ENCODE assay signal across 10 mouse cellular contexts in the genomic region with DNA sequence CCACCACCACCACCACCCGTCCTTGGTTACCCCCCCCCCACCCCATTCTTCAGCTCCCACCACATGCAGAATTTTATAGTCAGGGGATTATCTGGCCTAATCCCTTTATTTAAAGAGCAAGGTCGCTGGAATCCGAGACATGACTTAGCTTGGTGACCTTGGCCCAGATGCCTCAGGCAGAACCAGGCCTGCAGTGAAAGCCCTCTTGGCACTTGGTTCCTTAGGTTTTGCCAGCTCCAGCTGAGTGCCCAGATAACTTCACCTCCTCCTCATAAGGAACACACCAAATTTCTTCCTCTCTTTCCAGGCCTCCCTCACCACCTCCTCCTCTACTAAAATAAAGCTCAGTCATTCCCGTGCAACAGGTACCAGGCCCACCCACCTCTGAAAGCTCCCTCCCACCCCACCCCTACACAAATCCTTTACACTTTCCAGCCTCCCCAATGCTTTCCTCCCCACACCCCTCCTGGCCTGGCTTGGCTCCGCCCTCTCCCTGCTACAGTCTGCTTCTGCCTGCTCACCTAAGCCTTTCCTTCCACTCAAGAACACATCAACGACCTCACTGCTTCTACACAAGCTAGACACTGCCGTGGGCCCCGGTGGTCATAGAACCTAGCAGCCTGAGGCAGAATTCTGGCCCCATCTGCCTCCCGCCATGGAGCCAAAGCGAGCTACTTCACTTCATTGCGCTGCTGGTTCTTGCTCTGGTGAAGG.
DNase-seq lines count a peak whose midpoint lies in the region; TF ChIP-seq lines count a peak whose summit lies in the region.
"Had no signal": no experiment of that assay in that cellular context is flagged by ENCODE, and none has a peak within 500 bp of the region (broad histone marks: within the 10 kb centered on the region; RNA-seq: fewer than 3 reads in every experiment).

No protein-coding gene starts in this region.

- H3K79me2 ChIP-seq in heart, adult 2 months (replicated peaks; ENCODE audit: control insufficient read depth, insufficient read depth, low read length) = no peaks in the 10 kb centered on the region

- no peaks in the 10 kb centered on the region for H3K36me3 ChIP-seq in heart, adult 2 months (ENCODE audit: control insufficient read depth, insufficient read depth, low read length)

- no peak for TF ChIP-seq POLR2A in heart, adult 2 months (IDR thresholded peaks at IDR 0.05; ENCODE audit: insufficient read depth, low read depth, low read length)

- no peak for TF ChIP-seq EP300 in heart, adult 2 months (IDR thresholded peaks at IDR 0.05; ENCODE audit: insufficient read depth, low read depth, low read length)

- TF ChIP-seq CTCF in heart, adult 2 months (IDR thresholded peaks at IDR 0.05) = no peak

- intact Hi-C loops in heart, adult 2 months (cut with DNase I) = loop anchor here (5.0 kb wide), 1 partner anchor 47 kb away; no protein-coding TSS in a partner anchor
- intact Hi-C loops in heart, postnatal 25 days (cut with DNase I) = loop anchor here (5.0 kb wide), 1 partner anchor 132 kb away; a partner anchor contains a TSS
- intact Hi-C loops in heart, postnatal 10 days (cut with DNase I) = loop anchor here (5.0 kb wide), 1 partner anchor 158 kb away; no protein-coding TSS in a partner anchor

- no peak overlapping the region for H3K9ac ChIP-seq in heart, adult 2 months (ENCODE audit: low read depth, low read length)

- peaks cover 10% of the 10 kb centered on the region for H3K4me1 ChIP-seq in heart, adult 2 months (ENCODE audit: control insufficient read depth, insufficient read depth, low read length)

- 65% methylated on average over 11 of the region's 11 CpGs for WGBS in heart, adult 2 months

- no peaks in the 10 kb centered on the region for H3K27me3 ChIP-seq in heart, adult 2 months (ENCODE audit: control insufficient read depth, insufficient read depth, low read length)
- H3K27me3 ChIP-seq: CH12.LX had no signal

- no peak overlapping the region for H3K4me3 ChIP-seq in heart, adult 2 months

- peak overlapping the region; percentile 33 for H3K27ac ChIP-seq in heart, adult 2 months

- DNase-seq in heart, adult 2 months = peak in 1 of 2 experiments; percentile 71
- no peak for DNase-seq in heart, postnatal 25 days (ENCODE audit: low spot score)
- DNase-seq in retina, postnatal 7 days (ENCODE audit: low read depth, low spot score) = peak; percentile 8
- DNase-seq in retina, postnatal 1 day = no peak
- DNase-seq in heart, postnatal 10 days = peak; percentile 63 to 64
- DNase-seq in cerebellum, adult 9-11 months = no peak
- DNase-seq in thymus, adult 18-20 months = no peak
- DNase-seq: gastrocnemius, postnatal 10 days; lung, adult 18-20 months had no signal

Comparison
In these comparisons a context has a peak if more than half of its experiments do, and no peak if none do; other contexts are left out.
1. DNase-seq: peak in retina, postnatal 7 days (single experiment) and heart, postnatal 10 days (2 of 2); none in heart, postnatal 25 days (single experiment), retina, postnatal 1 day (single experiment), cerebellum, adult 9-11 months (single experiment) and thymus, adult 18-20 months (0 of 2).